Mouse (Mus musculus): ENCODE data around the gene Serpind1. TPM values are rescaled to one million over a fixed set of nuclear protein-coding genes. Genes with fewer than 3 reads are reported as not detected.

Gene Serpind1
- total RNA-seq (2021), result 3.7 and 75.0 TPM in 2 replicates
- long read RNA-seq, experiment 1, partial matches to known transcripts, result 1 of 1 reads
- long read RNA-seq, experiment 1, other reads (novel, unspliced or antisense), result 0 of 1 reads
- long read RNA-seq, experiment 2, transcript Serpind1-201 (5 exons, 2,191 nt), result minor isoform, 16 of 67 reads
- long read RNA-seq, experiment 2, transcript Serpind1-202 (5 exons, 2,051 nt), result major isoform, 32 of 67 reads
- long read RNA-seq, experiment 2, partial matches to known transcripts, result 18 of 67 reads
- long read RNA-seq, experiment 2, other reads (novel, unspliced or antisense), result 1 of 67 reads

GRCm38 (mm10) chr16:17331116-17331515, at the start of gene Serpind1:
Serpind1 (plus strand) TSS chr16:17331371.
- no peak for DNase-seq

- no peak for DNase-seq
These were observed 48.0 kb upstream of the Serpind1 start for GRCm38 (mm10) chr16:17283151-17283550.

- no peak for DNase-seq
These were observed 44.1 kb upstream of the Serpind1 start for GRCm38 (mm10) chr16:17287103-17287502.

- peak; percentile 34 for DNase-seq
These were observed 40.2 kb upstream of the Serpind1 start for GRCm38 (mm10) chr16:17291016-17291415.

GRCm38 (mm10) chr16:17292751-17293150, 38.4 kb upstream of the Serpind1 start:
- DNase-seq, result peak; percentile 85

- no peak for DNase-seq
These were observed 30.4 kb upstream of the Serpind1 start for GRCm38 (mm10) chr16:17300818-17301217.

GRCm38 (mm10) chr16:17303521-17304245, 27.5 kb upstream of the Serpind1 start:
- peak; percentile 14 for DNase-seq

GRCm38 (mm10) chr16:17307461-17307860, 23.7 kb upstream of the Serpind1 start:
- DNase-seq, result no peak

- DNase-seq, result no peak
These were observed 22.1 kb upstream of the Serpind1 start for GRCm38 (mm10) chr16:17309036-17309435.

GRCm38 (mm10) chr16:17312531-17312930, 18.6 kb upstream of the Serpind1 start:
- DNase-seq, result no peak

- DNase-seq, result peak; percentile 16
These were observed 14.6 kb upstream of the Serpind1 start for GRCm38 (mm10) chr16:17316554-17316953.

- no peak for DNase-seq
These were observed 9.7 kb upstream of the Serpind1 start for GRCm38 (mm10) chr16:17321481-17321880.

- no peak for DNase-seq
These were observed 6.4 kb upstream of the Serpind1 start for GRCm38 (mm10) chr16:17324745-17325144.

GRCm38 (mm10) chr16:17326064-17326463, 5.1 kb upstream of the Serpind1 start:
- no peak for DNase-seq

GRCm38 (mm10) chr16:17329848-17330570, 1.2 kb upstream of the Serpind1 start:
- no peak for DNase-seq

GRCm38 (mm10) chr16:17331855-17332254, 684 bp downstream of the Serpind1 start:
- DNase-seq, result no peak

- no peak for DNase-seq
These were observed 3.4 kb downstream of the Serpind1 start for GRCm38 (mm10) chr16:17334574-17334973.

- DNase-seq, result no peak
These were observed 4.9 kb downstream of the Serpind1 start for GRCm38 (mm10) chr16:17336089-17336488.

- no peak for DNase-seq
These were observed 8.5 kb downstream of the Serpind1 start for GRCm38 (mm10) chr16:17339701-17340100.

- DNase-seq, result no peak
These were observed 9.5 kb downstream of the Serpind1 start for GRCm38 (mm10) chr16:17340705-17341104.

- no peak for DNase-seq
These were observed 10.7 kb downstream of the Serpind1 start for GRCm38 (mm10) chr16:17341847-17342246.

- DNase-seq, result no peak
These were observed 14.1 kb downstream of the Serpind1 start for GRCm38 (mm10) chr16:17345141-17345812.

GRCm38 (mm10) chr16:17345813-17346155, 14.6 kb downstream of the Serpind1 start:
- DNase-seq, result no peak
